Mouse (Mus musculus): ENCODE data around the gene Tmprss11f. TPM values are rescaled to one million over a fixed set of nuclear protein-coding genes. Genes with fewer than 3 reads are reported as not detected.
"Not testable (repeated sequence)": the region's sequence is repeated elsewhere in the genome, so short reads cannot be mapped to it uniquely, and the experiment has no call there.

Tmprss11f gene
- polyA plus RNA-seq (2015; fragmentation: Nextera tagmentation; extraction: Ambion mirVana): not detected in 2 replicates

- ATAC-seq: no peak
- no peak within 1 kb of the TSS for H3K4me2 ChIP-seq (replicated peaks)
- WGBS: 79% methylated on average over 5 of the region's 5 CpGs
- no peaks in the 10 kb centered on the region for H3K27me3 ChIP-seq
- H3K36me3 ChIP-seq: no peaks in the 10 kb centered on the region
- H3K9me3 ChIP-seq: no peaks in the 10 kb centered on the region
- no peak within 1 kb of the TSS for H3K27ac ChIP-seq
- H3K4me1 ChIP-seq (replicated peaks): no peaks in the 10 kb centered on the region
- no peak within 1 kb of the TSS for H3K9ac ChIP-seq (replicated peaks)
- no peak within 1 kb of the TSS for H3K4me3 ChIP-seq (replicated peaks)
Observed at GRCm38 (mm10) chr5:86632324-86632723, at the start of gene Tmprss11f. Gene Tmprss11f (minus strand): TSS chr5:86632424.

GRCm38 (mm10) chr5:86676262-86676661, 44.0 kb upstream of the Tmprss11f start, which contains the start of gene Tmprss11b:
Gene Tmprss11b (minus strand): TSS chr5:86676362.
- Histone ChIP-seq H3K27ac (no peak within 1 kb of the TSS), H3K4me2 (replicated peaks) (no peak within 1 kb of the TSS), H3K4me3 (replicated peaks) (no peak within 1 kb of the TSS), H3K9me3 (no peaks in the 10 kb centered on the region), H3K9ac (replicated peaks) (no peak within 1 kb of the TSS), H3K27me3 (no peaks in the 10 kb centered on the region), H3K4me1 (replicated peaks) (no peaks in the 10 kb centered on the region), H3K36me3 (no peaks in the 10 kb centered on the region)
- 88% methylated on average over 5 of the region's 5 CpGs for WGBS
- ATAC-seq: no peak

- H3K4me1 ChIP-seq (replicated peaks); H3K4me2 ChIP-seq (replicated peaks); H3K36me3 ChIP-seq; H3K4me3 ChIP-seq (replicated peaks); ATAC-seq; H3K9ac ChIP-seq (replicated peaks); H3K9me3 ChIP-seq; H3K27me3 ChIP-seq; H3K27ac ChIP-seq: not testable (repeated sequence)
- 35% methylated on average over 4 of the region's 4 CpGs for whole genome bisulfite sequencing
Observed at GRCm38 (mm10) chr5:86649185-86649584, 17.0 kb upstream of the Tmprss11f start.

GRCm38 (mm10) chr5:86640795-86641194, 8.6 kb upstream of the Tmprss11f start:
- no peak for ATAC-seq
- Histone ChIP-seq H3K4me1 (replicated peaks) (no peaks in the 10 kb centered on the region), H3K9ac (replicated peaks) (no peak overlapping the region), H3K27me3 (no peaks in the 10 kb centered on the region), H3K4me3 (replicated peaks) (no peak overlapping the region), H3K36me3 (no peaks in the 10 kb centered on the region), H3K4me2 (replicated peaks) (no peak overlapping the region), H3K27ac (no peak overlapping the region), H3K9me3 (no peaks in the 10 kb centered on the region)
- 72% methylated on average over 3 of the region's 3 CpGs for WGBS

- no peak overlapping the region for H3K27ac ChIP-seq
- no peak overlapping the region for H3K9ac ChIP-seq (replicated peaks)
- no peaks in the 10 kb centered on the region for H3K36me3 ChIP-seq
- WGBS: 85% methylated on average over 2 of the region's 2 CpGs
- H3K4me2 ChIP-seq (replicated peaks): no peak overlapping the region
- H3K4me1 ChIP-seq (replicated peaks): no peaks in the 10 kb centered on the region
- no peaks in the 10 kb centered on the region for H3K9me3 ChIP-seq
- H3K4me3 ChIP-seq (replicated peaks): no peak overlapping the region
- H3K27me3 ChIP-seq: no peaks in the 10 kb centered on the region
- ATAC-seq: no peak
Observed at GRCm38 (mm10) chr5:86630700-86631099, 1.5 kb downstream of the Tmprss11f start.

GRCm38 (mm10) chr5:86621778-86622177, 10.4 kb downstream of the Tmprss11f start:
- 91% methylated on average over 1 of the region's 1 CpGs for WGBS
- no peaks in the 10 kb centered on the region for H3K27me3 ChIP-seq
- H3K4me1 ChIP-seq (replicated peaks): no peaks in the 10 kb centered on the region
- no peaks in the 10 kb centered on the region for H3K36me3 ChIP-seq
- ATAC-seq: no peak
- H3K9ac ChIP-seq (replicated peaks): no peak overlapping the region
- no peak overlapping the region for H3K27ac ChIP-seq
- no peak overlapping the region for H3K4me3 ChIP-seq (replicated peaks)
- no peaks in the 10 kb centered on the region for H3K9me3 ChIP-seq
- H3K4me2 ChIP-seq (replicated peaks): no peak overlapping the region

- no peak for ATAC-seq
- no peak overlapping the region for H3K4me3 ChIP-seq (replicated peaks)
- H3K27me3 ChIP-seq: no peaks in the 10 kb centered on the region
- H3K27ac ChIP-seq: no peak overlapping the region
- H3K36me3 ChIP-seq: no peaks in the 10 kb centered on the region
- peaks cover 7% of the 10 kb centered on the region; the same call in 1 of the 2 replicates for H3K4me1 ChIP-seq (replicated peaks)
- H3K4me2 ChIP-seq (replicated peaks): no peak overlapping the region
- WGBS: 83% methylated on average over 3 of the region's 3 CpGs
- H3K9ac ChIP-seq (replicated peaks): no peak overlapping the region
- no peaks in the 10 kb centered on the region for H3K9me3 ChIP-seq
Observed at GRCm38 (mm10) chr5:86585896-86586295, 46.3 kb downstream of the Tmprss11f start.

- Histone ChIP-seq H3K27me3 (no peaks in the 10 kb centered on the region), H3K4me2 (replicated peaks) (no peak overlapping the region), H3K27ac (no peak overlapping the region), H3K4me3 (replicated peaks) (no peak overlapping the region), H3K4me1 (replicated peaks) (peaks cover 7% of the 10 kb centered on the region; the same call in 1 of the 2 replicates), H3K9me3 (no peaks in the 10 kb centered on the region), H3K36me3 (no peaks in the 10 kb centered on the region), H3K9ac (replicated peaks) (no peak overlapping the region)
- ATAC-seq: no peak
- 85% methylated on average over 5 of the region's 5 CpGs for WGBS
Observed at GRCm38 (mm10) chr5:86582618-86583017, 49.6 kb downstream of the Tmprss11f start.

GRCm38 (mm10) chr5:86581998-86582397, 50.2 kb downstream of the Tmprss11f start:
- no peaks in the 10 kb centered on the region for H3K9me3 ChIP-seq
- H3K4me2 ChIP-seq (replicated peaks): no peak overlapping the region
- H3K27ac ChIP-seq: peak overlapping the region; percentile 45; the same call in 1 of the 2 replicates
- H3K9ac ChIP-seq (replicated peaks): no peak overlapping the region
- no peaks in the 10 kb centered on the region for H3K36me3 ChIP-seq
- WGBS: 53% methylated on average over 5 of the region's 5 CpGs
- ATAC-seq: peak; percentile 62; the same call in 1 of the 2 replicates
- no peak overlapping the region for H3K4me3 ChIP-seq (replicated peaks)
- peaks cover 7% of the 10 kb centered on the region; the same call in 1 of the 2 replicates for H3K4me1 ChIP-seq (replicated peaks)
- no peaks in the 10 kb centered on the region for H3K27me3 ChIP-seq

- H3K27ac ChIP-seq; H3K9ac ChIP-seq (replicated peaks); H3K27me3 ChIP-seq; H3K4me3 ChIP-seq (replicated peaks); H3K4me2 ChIP-seq (replicated peaks); H3K9me3 ChIP-seq; H3K36me3 ChIP-seq; ATAC-seq; H3K4me1 ChIP-seq (replicated peaks): not testable (repeated sequence)
- whole genome bisulfite sequencing: 92% methylated on average over 8 of the region's 8 CpGs
Observed at GRCm38 (mm10) chr5:86578761-86579160, 53.5 kb downstream of the Tmprss11f start.

GRCm38 (mm10) chr5:86546693-86547092, 85.5 kb downstream of the Tmprss11f start:
- H3K4me1 ChIP-seq (replicated peaks): no peaks in the 10 kb centered on the region
- no peak for ATAC-seq
- WGBS: 95% methylated on average over 2 of the region's 2 CpGs
- H3K27me3 ChIP-seq: no peaks in the 10 kb centered on the region
- H3K4me3 ChIP-seq (replicated peaks): no peak overlapping the region
- no peaks in the 10 kb centered on the region for H3K36me3 ChIP-seq
- H3K27ac ChIP-seq: no peak overlapping the region
- no peak overlapping the region for H3K9ac ChIP-seq (replicated peaks)
- H3K9me3 ChIP-seq: no peaks in the 10 kb centered on the region
- no peak overlapping the region for H3K4me2 ChIP-seq (replicated peaks)

GRCm38 (mm10) chr5:86540601-86541000, 91.6 kb downstream of the Tmprss11f start:
- no peak for ATAC-seq
- Histone ChIP-seq H3K27me3 (no peaks in the 10 kb centered on the region), H3K27ac (no peak overlapping the region), H3K9ac (replicated peaks) (no peak overlapping the region), H3K36me3 (no peaks in the 10 kb centered on the region), H3K4me1 (replicated peaks) (no peaks in the 10 kb centered on the region), H3K4me3 (replicated peaks) (no peak overlapping the region), H3K9me3 (no peaks in the 10 kb centered on the region), H3K4me2 (replicated peaks) (no peak overlapping the region)
- WGBS: 90% methylated on average over 3 of the region's 3 CpGs

GRCm38 (mm10) chr5:86528725-86529124, 103.5 kb downstream of the Tmprss11f start:
- 75% methylated on average over 2 of the region's 2 CpGs for WGBS
- ATAC-seq: no peak

More at GRCm38 (mm10) chr5:86528725-86529124, 103.5 kb downstream of the Tmprss11f start:
- H3K27ac ChIP-seq: no peak overlapping the region
- no peaks in the 10 kb centered on the region for H3K27me3 ChIP-seq
- no peaks in the 10 kb centered on the region for H3K4me1 ChIP-seq (replicated peaks)
- H3K4me3 ChIP-seq (replicated peaks): no peak overlapping the region
- no peaks in the 10 kb centered on the region for H3K9me3 ChIP-seq
- H3K36me3 ChIP-seq: no peaks in the 10 kb centered on the region
- no peak overlapping the region for H3K4me2 ChIP-seq (replicated peaks)
- H3K9ac ChIP-seq (replicated peaks): no peak overlapping the region
